Mouse (Mus musculus): ENCODE measurements around the gene Gm37240. TPM values are rescaled to one million over a fixed set of nuclear protein-coding genes. Genes with fewer than 3 reads are reported as not detected.

The Gm37240 gene
- polyA plus RNA-seq, 1 experiment from 2014 or later = 4.6 TPM

DNA sequence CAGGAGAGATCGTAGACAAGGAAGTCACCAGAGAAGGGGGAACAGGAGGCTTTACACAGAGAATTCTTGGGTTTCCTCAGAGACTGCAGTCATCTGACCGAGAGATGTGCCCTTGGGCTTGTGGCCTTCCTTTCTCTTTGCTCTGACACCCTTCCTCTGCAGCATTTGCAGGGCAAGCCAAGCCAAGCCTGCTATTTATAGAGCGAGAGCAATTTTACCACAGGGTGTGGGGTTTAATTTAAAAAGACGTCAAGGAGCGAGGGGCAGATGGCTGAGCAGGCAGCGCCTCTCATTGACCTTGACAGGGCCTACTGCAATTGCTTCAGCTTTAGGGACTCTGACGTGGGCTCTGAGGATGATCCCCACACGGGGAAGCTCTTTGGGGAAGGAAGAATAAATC is 368.6 kb downstream of the Gm37240 start:
- Histone ChIP-seq H3K27me3 (ENCODE audit: control insufficient read depth, insufficient read depth, low read depth, low read length) (no peaks in the 10 kb centered on the region), H3K4me2 (ENCODE audit: low read depth, low read length) (no peak overlapping the region), H3K4me1 (replicated peaks; ENCODE audit: control insufficient read depth, insufficient read depth, low read length) (no peaks in the 10 kb centered on the region; the same call in 1 of the 2 replicates), H3K4me3 (ENCODE audit: low read length) (no peak overlapping the region), H3K9ac (ENCODE audit: low read length) (no peak overlapping the region), H3K36me3 (ENCODE audit: control insufficient read depth, insufficient read depth, low read length) (no peaks in the 10 kb centered on the region), H3K27ac (ENCODE audit: low read length) (no peak overlapping the region), H3K9me3 (ENCODE audit: control insufficient read depth, low read length) (no peaks in the 10 kb centered on the region)
- ATAC-seq (ENCODE audit: low read depth) = no peak
- 72% methylated on average over 8 of the region's 8 CpGs for WGBS

- Histone ChIP-seq H3K36me3 (ENCODE audit: control insufficient read depth, insufficient read depth, low read length) (no peaks in the 10 kb centered on the region), H3K27me3 (ENCODE audit: control insufficient read depth, insufficient read depth, low read depth, low read length) (no peaks in the 10 kb centered on the region), H3K27ac (ENCODE audit: low read length) (no peak overlapping the region), H3K4me1 (replicated peaks; ENCODE audit: control insufficient read depth, insufficient read depth, low read length) (no peaks in the 10 kb centered on the region; the same call in 1 of the 2 replicates), H3K4me3 (ENCODE audit: low read length) (no peak overlapping the region), H3K9me3 (ENCODE audit: control insufficient read depth, low read length) (no peaks in the 10 kb centered on the region), H3K9ac (ENCODE audit: low read length) (no peak overlapping the region), H3K4me2 (ENCODE audit: low read depth, low read length) (no peak overlapping the region)
- no peak for ATAC-seq (ENCODE audit: low read depth)
- WGBS = 81% methylated on average over 1 of the region's 1 CpGs
Measured at GRCm38 (mm10) chr3:85518072-85518471, 369.2 kb downstream of the Gm37240 start.

DNA sequence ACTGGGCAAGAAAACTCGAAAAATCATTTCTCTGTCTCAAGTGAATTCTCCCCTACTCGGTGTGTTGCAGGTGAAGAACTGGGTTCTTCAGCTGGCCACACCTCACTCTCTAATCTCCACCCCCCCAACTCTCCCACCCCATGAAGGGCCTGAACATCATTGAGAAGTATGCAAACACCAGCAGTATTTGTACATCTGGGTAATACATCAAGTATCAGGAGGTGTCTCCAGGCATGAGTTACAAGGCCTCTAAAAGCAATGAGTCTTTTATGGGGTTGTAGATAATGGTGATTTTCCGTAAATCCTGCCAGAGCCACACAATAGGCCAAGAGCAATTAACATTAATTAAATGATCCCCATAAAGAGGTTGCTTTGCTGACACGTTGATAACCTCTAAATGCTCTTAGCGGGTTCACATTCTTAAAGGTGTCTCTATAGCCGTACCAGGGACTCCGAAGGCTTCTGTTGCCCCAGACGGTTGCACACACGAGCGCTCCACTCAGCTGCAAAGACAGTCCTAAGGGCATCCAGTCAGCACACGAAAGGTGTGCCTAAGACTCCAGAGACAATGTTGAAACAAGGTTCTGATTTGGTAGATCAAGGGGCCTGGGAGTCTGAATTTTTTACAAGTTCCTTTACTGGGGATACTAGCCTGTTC is 370.4 kb downstream of the Gm37240 start:
- 59% methylated on average over 11 of the region's 11 CpGs for WGBS
- Histone ChIP-seq H3K27ac (ENCODE audit: low read length) (no peak overlapping the region), H3K36me3 (ENCODE audit: control insufficient read depth, insufficient read depth, low read length) (no peaks in the 10 kb centered on the region), H3K9me3 (ENCODE audit: control insufficient read depth, low read length) (no peaks in the 10 kb centered on the region), H3K9ac (ENCODE audit: low read length) (no peak overlapping the region), H3K4me3 (ENCODE audit: low read length) (no peak overlapping the region), H3K4me1 (replicated peaks; ENCODE audit: control insufficient read depth, insufficient read depth, low read length) (no peaks in the 10 kb centered on the region; the same call in 1 of the 2 replicates), H3K27me3 (ENCODE audit: control insufficient read depth, insufficient read depth, low read depth, low read length) (no peaks in the 10 kb centered on the region), H3K4me2 (ENCODE audit: low read depth, low read length) (no peak overlapping the region)
- ATAC-seq (ENCODE audit: low read depth) = no peak

DNA sequence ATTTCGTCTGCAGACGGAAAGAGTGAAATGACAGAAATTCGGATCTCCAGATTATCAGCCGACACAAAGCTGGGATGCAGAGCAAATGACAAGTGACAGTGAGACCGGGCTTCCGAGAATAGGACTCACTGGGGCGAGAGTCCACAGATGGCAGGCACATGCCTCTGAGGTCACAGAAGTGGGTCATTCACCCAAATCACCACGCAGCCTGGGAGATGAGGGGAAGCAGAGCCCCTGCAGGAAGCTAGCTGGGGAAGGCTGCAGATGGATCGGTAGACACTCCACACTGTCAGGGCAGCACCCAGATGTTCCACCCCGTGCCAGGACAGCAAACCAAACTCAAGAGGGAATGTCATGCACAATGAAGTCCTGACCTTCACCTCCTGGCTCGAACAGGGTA is 372.6 kb downstream of the Gm37240 start:
- Histone ChIP-seq H3K27me3 (ENCODE audit: control insufficient read depth, insufficient read depth, low read depth, low read length) (no peaks in the 10 kb centered on the region), H3K36me3 (ENCODE audit: control insufficient read depth, insufficient read depth, low read length) (no peaks in the 10 kb centered on the region), H3K4me3 (ENCODE audit: low read length) (no peak overlapping the region), H3K9ac (ENCODE audit: low read length) (no peak overlapping the region), H3K4me1 (replicated peaks; ENCODE audit: control insufficient read depth, insufficient read depth, low read length) (no peaks in the 10 kb centered on the region; the same call in 1 of the 2 replicates), H3K27ac (ENCODE audit: low read length) (no peak overlapping the region), H3K9me3 (ENCODE audit: control insufficient read depth, low read length) (no peaks in the 10 kb centered on the region), H3K4me2 (ENCODE audit: low read depth, low read length) (no peak overlapping the region)
- ATAC-seq (ENCODE audit: low read depth) = no peak
- 75% methylated on average over 11 of the region's 11 CpGs for WGBS

DNA sequence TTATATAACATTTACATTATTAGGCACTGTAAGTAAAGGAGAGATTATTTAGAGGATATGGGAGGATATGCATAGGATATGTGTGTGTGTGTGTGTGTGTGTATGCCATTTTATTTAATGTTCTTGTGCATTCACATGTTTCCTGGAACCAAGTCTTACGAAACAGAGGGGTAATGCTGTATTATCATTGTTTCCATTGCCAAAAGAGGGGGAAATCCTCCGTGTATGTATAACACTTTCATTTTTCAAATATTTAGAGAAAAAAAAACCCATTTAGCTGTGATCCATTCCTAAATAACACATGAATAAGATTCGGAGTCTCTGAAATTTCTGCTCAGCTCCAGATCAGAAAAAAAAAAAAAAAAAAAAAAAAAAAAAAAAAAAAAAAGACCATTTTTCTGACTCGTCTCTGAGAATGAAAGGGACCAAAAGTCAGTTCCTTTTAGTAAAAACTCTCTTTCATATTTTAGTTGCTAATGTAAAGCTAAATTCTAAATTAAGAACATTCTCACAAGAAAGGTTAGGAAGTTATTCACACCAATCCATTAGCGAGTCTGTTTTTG is 378.5 kb downstream of the Gm37240 start:
- no peak overlapping the region for H3K4me3 ChIP-seq (ENCODE audit: low read length)
- 75% methylated on average over 5 of the region's 5 CpGs for WGBS
- H3K27me3 ChIP-seq (ENCODE audit: control insufficient read depth, insufficient read depth, low read depth, low read length) = no peaks in the 10 kb centered on the region
- no peak overlapping the region for H3K4me2 ChIP-seq (ENCODE audit: low read depth, low read length)
- H3K9me3 ChIP-seq (ENCODE audit: control insufficient read depth, low read length) = no peaks in the 10 kb centered on the region
- no peaks in the 10 kb centered on the region for H3K4me1 ChIP-seq (replicated peaks; ENCODE audit: control insufficient read depth, insufficient read depth, low read length)
- no peak overlapping the region for H3K9ac ChIP-seq (ENCODE audit: low read length)
- no peaks in the 10 kb centered on the region for H3K36me3 ChIP-seq (ENCODE audit: control insufficient read depth, insufficient read depth, low read length)
- no peak overlapping the region for H3K27ac ChIP-seq (ENCODE audit: low read length)
- no peak for ATAC-seq (ENCODE audit: low read depth)

DNA sequence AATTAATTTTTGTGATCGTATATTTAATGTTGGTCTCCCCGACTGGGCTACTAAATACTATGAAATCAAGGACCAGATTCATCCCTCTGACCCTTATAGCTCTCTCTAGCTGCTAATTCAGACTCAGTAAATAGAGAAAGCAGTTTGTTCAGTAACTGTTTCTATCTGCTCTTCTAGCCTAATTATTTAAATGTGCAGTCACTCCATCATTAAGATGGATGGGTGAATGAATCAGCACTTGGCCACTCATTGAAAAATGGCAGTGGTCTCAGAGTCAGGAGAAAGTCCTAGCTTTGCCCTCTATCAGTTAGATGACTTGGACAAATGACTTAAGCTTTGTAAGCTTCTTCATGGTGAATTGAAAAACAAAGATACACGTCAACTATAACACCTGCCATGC is 387.2 kb downstream of the Gm37240 start:
- H3K4me1 ChIP-seq (replicated peaks; ENCODE audit: control insufficient read depth, insufficient read depth, low read length) = no peaks in the 10 kb centered on the region
- 57% methylated on average over 3 of the region's 3 CpGs for WGBS
- H3K36me3 ChIP-seq (ENCODE audit: control insufficient read depth, insufficient read depth, low read length) = no peaks in the 10 kb centered on the region
- no peak overlapping the region for H3K9ac ChIP-seq (ENCODE audit: low read length)
- H3K4me2 ChIP-seq (ENCODE audit: low read depth, low read length) = no peak overlapping the region
- ATAC-seq (ENCODE audit: low read depth) = no peak
- no peaks in the 10 kb centered on the region for H3K27me3 ChIP-seq (ENCODE audit: control insufficient read depth, insufficient read depth, low read depth, low read length)
- no peaks in the 10 kb centered on the region for H3K9me3 ChIP-seq (ENCODE audit: control insufficient read depth, low read length)
- no peak overlapping the region for H3K27ac ChIP-seq (ENCODE audit: low read length)
- no peak overlapping the region for H3K4me3 ChIP-seq (ENCODE audit: low read length)

DNA sequence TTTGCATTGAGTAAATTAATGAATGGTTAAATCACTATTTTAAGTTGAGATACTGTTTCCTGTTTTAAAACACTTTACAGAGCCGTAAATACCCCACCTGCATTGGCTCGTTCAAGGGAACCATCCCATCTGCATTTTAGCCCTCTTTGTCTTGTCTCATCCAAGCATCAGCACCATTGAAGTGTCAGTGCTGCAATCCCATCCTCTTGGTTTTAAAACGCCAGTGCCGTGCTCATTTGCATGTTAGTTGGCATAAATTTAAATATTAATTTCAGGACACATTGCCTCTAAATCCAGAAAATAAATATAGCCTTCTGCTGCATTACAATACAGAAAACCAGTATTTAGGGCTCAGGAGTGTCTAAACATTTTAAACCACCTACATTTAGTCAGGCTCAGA is 391.2 kb downstream of the Gm37240 start:
- H3K4me1 ChIP-seq (replicated peaks; ENCODE audit: control insufficient read depth, insufficient read depth, low read length) = no peaks in the 10 kb centered on the region

DNA sequence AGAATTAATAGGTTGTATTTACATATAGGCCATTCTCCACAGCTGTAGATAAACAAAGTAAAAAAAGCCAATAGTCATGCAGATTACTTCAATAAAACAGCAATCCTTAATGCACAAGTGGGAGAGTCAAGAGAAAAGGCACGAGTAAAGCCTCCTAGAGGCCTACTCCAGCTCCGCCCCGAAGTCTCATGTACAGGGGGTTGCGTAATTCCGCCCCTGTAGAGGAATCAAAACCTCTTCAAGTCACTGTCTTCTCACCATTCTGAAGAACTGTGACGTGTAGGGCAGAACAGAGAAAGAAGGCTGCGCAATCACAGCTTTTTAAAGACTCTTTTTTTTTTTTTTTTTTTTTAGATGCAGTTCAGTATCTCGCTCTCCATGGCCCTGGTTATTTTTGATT is 393.5 kb downstream of the Gm37240 start:
- Histone ChIP-seq H3K4me1 (replicated peaks; ENCODE audit: control insufficient read depth, insufficient read depth, low read length) (no peaks in the 10 kb centered on the region), H3K9ac (ENCODE audit: low read length) (no peak overlapping the region), H3K9me3 (ENCODE audit: control insufficient read depth, low read length) (no peaks in the 10 kb centered on the region), H3K4me3 (ENCODE audit: low read length) (no peak overlapping the region), H3K4me2 (ENCODE audit: low read depth, low read length) (no peak overlapping the region), H3K27ac (ENCODE audit: low read length) (no peak overlapping the region), H3K36me3 (ENCODE audit: control insufficient read depth, insufficient read depth, low read length) (no peaks in the 10 kb centered on the region), H3K27me3 (ENCODE audit: control insufficient read depth, insufficient read depth, low read depth, low read length) (no peaks in the 10 kb centered on the region)
- 78% methylated on average over 8 of the region's 8 CpGs for WGBS
- ATAC-seq (ENCODE audit: low read depth) = no peak

More for the DNA sequence above, 391.2 kb downstream of the Gm37240 start:
- Histone ChIP-seq H3K27me3 (ENCODE audit: control insufficient read depth, insufficient read depth, low read depth, low read length) (no peaks in the 10 kb centered on the region), H3K4me2 (ENCODE audit: low read depth, low read length) (no peak overlapping the region), H3K9me3 (ENCODE audit: control insufficient read depth, low read length) (no peaks in the 10 kb centered on the region), H3K9ac (ENCODE audit: low read length) (no peak overlapping the region), H3K36me3 (ENCODE audit: control insufficient read depth, insufficient read depth, low read length) (no peaks in the 10 kb centered on the region), H3K27ac (ENCODE audit: low read length) (no peak overlapping the region), H3K4me3 (ENCODE audit: low read length) (no peak overlapping the region)
- ATAC-seq (ENCODE audit: low read depth) = no peak
- 74% methylated on average over 4 of the region's 4 CpGs for WGBS

- H3K27ac ChIP-seq (ENCODE audit: low read length) = no peak overlapping the region
- no peaks in the 10 kb centered on the region for H3K36me3 ChIP-seq (ENCODE audit: control insufficient read depth, insufficient read depth, low read length)
- H3K4me1 ChIP-seq (replicated peaks; ENCODE audit: control insufficient read depth, insufficient read depth, low read length) = no peaks in the 10 kb centered on the region
- no peak overlapping the region for H3K4me2 ChIP-seq (ENCODE audit: low read depth, low read length)
- H3K4me3 ChIP-seq (ENCODE audit: low read length) = no peak overlapping the region
- H3K27me3 ChIP-seq (ENCODE audit: control insufficient read depth, insufficient read depth, low read depth, low read length) = no peaks in the 10 kb centered on the region
- no peak overlapping the region for H3K9ac ChIP-seq (ENCODE audit: low read length)
- no peaks in the 10 kb centered on the region for H3K9me3 ChIP-seq (ENCODE audit: control insufficient read depth, low read length)
- WGBS = 89% methylated on average over 3 of the region's 3 CpGs
- ATAC-seq (ENCODE audit: low read depth) = no peak
Measured at GRCm38 (mm10) chr3:85490204-85490603, 397.1 kb downstream of the Gm37240 start.
